ENCODE assay signal across 19 mouse cellular contexts in genomic region chr4:130352588-130352987, GRCm38 (mm10). TPM values are rescaled to one million over a fixed set of nuclear protein-coding genes. Genes with fewer than 3 reads are reported as not detected.
DNase-seq lines count a peak whose midpoint lies in the region; ATAC-seq and TF ChIP-seq lines count a peak whose summit lies in the region.
"Had no signal": no experiment of that assay in that cellular context is flagged by ENCODE, and none has a peak within 500 bp of the region (broad histone marks: within the 10 kb centered on the region; RNA-seq: fewer than 3 reads in every experiment).

No protein-coding gene starts in this region.

- no peak overlapping the region for H3K4me2 ChIP-seq in intestine, embryonic 15.5 days (replicated peaks)
- H3K4me2 ChIP-seq in midbrain, embryonic 16.5 days (ENCODE audit: low read length), result no peak overlapping the region
- H3K4me2 ChIP-seq: forebrain, embryonic 13.5 days; heart, embryonic 12.5 days had no signal

- H3K27me3 ChIP-seq in intestine, embryonic 15.5 days (replicated peaks), result no peaks in the 10 kb centered on the region
- H3K27me3 ChIP-seq in small intestine, adult 2 months (ENCODE audit: control insufficient read depth, insufficient read depth, low read length), result no peaks in the 10 kb centered on the region
- H3K27me3 ChIP-seq in midbrain, embryonic 16.5 days (ENCODE audit: control insufficient read depth, insufficient read depth, low read depth, low read length), result no peaks in the 10 kb centered on the region
- H3K27me3 ChIP-seq: forebrain, embryonic 13.5 days; heart, embryonic 12.5 days had no signal

- DNase-seq in kidney, postnatal 10 days, result peak; percentile 18
- no peak for DNase-seq in kidney, adult 18-20 months
- DNase-seq in spleen, adult 12 weeks (ENCODE audit: low spot score), result no peak
- DNase-seq: adrenal gland, adult 2 months; adrenal gland, postnatal 25 days; cerebellum, adult 18-20 months; cerebellum, postnatal 10 days; forebrain, postnatal 0 days; gastrocnemius, postnatal 14 days; heart, adult 2 months had no signal

- no peak for TF ChIP-seq CTCF in small intestine, adult 2 months (IDR thresholded peaks at IDR 0.05; ENCODE audit: extremely low read depth, insufficient read length, insufficient replicate concordance, low read depth, low read length)

- H3K27ac ChIP-seq in intestine, embryonic 15.5 days, result 0 out of 2 replicates have a peak overlapping the region, but pooled peaks have one; percentile 7
- 0 out of 2 replicates have a peak overlapping the region, but pooled peaks have one; percentile 6 for H3K27ac ChIP-seq in small intestine, adult 2 months (ENCODE audit: insufficient read depth, low read depth, low read length)
- no peak overlapping the region for H3K27ac ChIP-seq in midbrain, embryonic 16.5 days (ENCODE audit: low read length)
- H3K27ac ChIP-seq: embryonic facial prominence, embryonic 10.5 days; forebrain, embryonic 13.5 days; heart, adult 2 months; hindbrain, embryonic 10.5 days had no signal

- no peak for TF ChIP-seq POLR2A in small intestine, adult 2 months (IDR thresholded peaks at IDR 0.05; ENCODE audit: low read depth, low read length)

- H3K9ac ChIP-seq in intestine, embryonic 15.5 days, result no peak overlapping the region
- H3K9ac ChIP-seq in midbrain, embryonic 16.5 days (ENCODE audit: low read depth, low read length), result no peak overlapping the region
- H3K9ac ChIP-seq: forebrain, embryonic 13.5 days; forebrain, postnatal 0 days; heart, embryonic 12.5 days had no signal

- peak; percentile 94 for ATAC-seq in intestine, embryonic 15.5 days
- no peak for ATAC-seq in midbrain, embryonic 16.5 days
- ATAC-seq: forebrain, embryonic 13.5 days; forebrain, postnatal 0 days had no signal

- H3K9me3 ChIP-seq in intestine, embryonic 15.5 days, result no peaks in the 10 kb centered on the region
- no peaks in the 10 kb centered on the region for H3K9me3 ChIP-seq in midbrain, embryonic 16.5 days (replicated peaks; ENCODE audit: control insufficient read depth, low read length, poor library complexity, severe bottlenecking)
- H3K9me3 ChIP-seq: forebrain, embryonic 13.5 days had no signal

- no peaks in the 10 kb centered on the region; the same call in 1 of the 2 replicates for H3K4me1 ChIP-seq in intestine, embryonic 15.5 days (replicated peaks)
- peaks cover 3% of the 10 kb centered on the region; the same call in 1 of the 2 replicates for H3K4me1 ChIP-seq in small intestine, adult 2 months (ENCODE audit: control insufficient read depth, insufficient read depth, insufficient read length, low read length)
- H3K4me1 ChIP-seq in midbrain, embryonic 16.5 days (ENCODE audit: control insufficient read depth, insufficient read depth, low read length), result no peaks in the 10 kb centered on the region
- H3K4me1 ChIP-seq: embryonic facial prominence, embryonic 10.5 days; forebrain, embryonic 13.5 days; heart, embryonic 12.5 days; hindbrain, embryonic 10.5 days had no signal

- H3K4me3 ChIP-seq in intestine, embryonic 15.5 days (replicated peaks), result no peak overlapping the region
- no peak overlapping the region for H3K4me3 ChIP-seq in small intestine, adult 2 months (ENCODE audit: low read depth, low read length)
- no peak overlapping the region for H3K4me3 ChIP-seq in midbrain, embryonic 16.5 days (ENCODE audit: low read depth, low read length)
- H3K4me3 ChIP-seq: embryonic facial prominence, embryonic 10.5 days; forebrain, embryonic 13.5 days; heart, adult 2 months; heart, embryonic 12.5 days; hindbrain, embryonic 10.5 days had no signal

- WGBS in intestine, embryonic 15.5 days, result 75% methylated on average over 7 of the region's 7 CpGs
- 27% methylated on average over 7 of the region's 7 CpGs for WGBS in small intestine, adult 2 months
- 97% methylated on average over 7 of the region's 7 CpGs for WGBS in midbrain, embryonic 16.5 days

- peaks cover 16% of the 10 kb centered on the region for H3K36me3 ChIP-seq in intestine, embryonic 15.5 days
- H3K36me3 ChIP-seq in small intestine, adult 2 months (ENCODE audit: control insufficient read depth, insufficient read depth, low read length), result peaks cover 20% of the 10 kb centered on the region; the same call in 1 of the 2 replicates
- peaks cover 28% of the 10 kb centered on the region for H3K36me3 ChIP-seq in midbrain, embryonic 16.5 days (ENCODE audit: control insufficient read depth, insufficient read depth, low read length)

RNA-seq across cellular contexts. Expression of gene Zcchc17, which starts 7.2 kb away (rescaled TPM):
- 60.8 and 66.4 TPM in 2 replicates for polyA plus RNA-seq in intestine, embryonic 15.5 days (2015; fragmentation: Nextera tagmentation; extraction: Ambion mirVana)
- 7.9 and 17.1 TPM in 2 replicates for polyA plus RNA-seq in small intestine, adult 2 months (2012; rRNA removed)
- 85.9 and 91.3 TPM in 2 replicates for polyA plus RNA-seq in midbrain, embryonic 16.5 days (2015; fragmentation: Nextera tagmentation; extraction: Ambion mirVana)

RNA-seq across cellular contexts. Expression of gene Snrnp40, which starts 7.3 kb away (rescaled TPM):
- polyA plus RNA-seq in intestine, embryonic 15.5 days (2015; fragmentation: Nextera tagmentation; extraction: Ambion mirVana), result 132 and 139 TPM in 2 replicates
- polyA plus RNA-seq in small intestine, adult 2 months (2012; rRNA removed), result 15.3 and 21.1 TPM in 2 replicates
- polyA plus RNA-seq in midbrain, embryonic 16.5 days (2015; fragmentation: Nextera tagmentation; extraction: Ambion mirVana), result 84.2 and 94.5 TPM in 2 replicates

RNA-seq across cellular contexts. Expression of gene Gm10570, which starts 44.1 kb away (rescaled TPM):
- not detected in 2 replicates for polyA plus RNA-seq in intestine, embryonic 15.5 days (2015; fragmentation: Nextera tagmentation; extraction: Ambion mirVana)
- polyA plus RNA-seq in small intestine, adult 2 months (2012; rRNA removed), result 0.27 TPM in 1 of 2 replicates, not detected in the other
- polyA plus RNA-seq in midbrain, embryonic 16.5 days (2015; fragmentation: Nextera tagmentation; extraction: Ambion mirVana), result 1.1 and 1.5 TPM in 2 replicates
- polyA plus RNA-seq: embryonic facial prominence, embryonic 10.5 days; embryonic facial prominence, embryonic 14.5 days; gonadal fat pad, adult 2 months; hindbrain, embryonic 10.5 days had no signal

RNA-seq across cellular contexts. Expression of gene Fabp3, which starts 44.2 kb away (rescaled TPM):
- 5.4 and 6.1 TPM in 2 replicates for polyA plus RNA-seq in intestine, embryonic 15.5 days (2015; fragmentation: Nextera tagmentation; extraction: Ambion mirVana)
- 0.71 and 0.72 TPM in 2 replicates for polyA plus RNA-seq in small intestine, adult 2 months (2012; rRNA removed)
- polyA plus RNA-seq in midbrain, embryonic 16.5 days (2015; fragmentation: Nextera tagmentation; extraction: Ambion mirVana), result 257 and 308 TPM in 2 replicates
